Mouse (Mus musculus): Measurements from ENCODE around the gene Atp13a2.

DNA sequence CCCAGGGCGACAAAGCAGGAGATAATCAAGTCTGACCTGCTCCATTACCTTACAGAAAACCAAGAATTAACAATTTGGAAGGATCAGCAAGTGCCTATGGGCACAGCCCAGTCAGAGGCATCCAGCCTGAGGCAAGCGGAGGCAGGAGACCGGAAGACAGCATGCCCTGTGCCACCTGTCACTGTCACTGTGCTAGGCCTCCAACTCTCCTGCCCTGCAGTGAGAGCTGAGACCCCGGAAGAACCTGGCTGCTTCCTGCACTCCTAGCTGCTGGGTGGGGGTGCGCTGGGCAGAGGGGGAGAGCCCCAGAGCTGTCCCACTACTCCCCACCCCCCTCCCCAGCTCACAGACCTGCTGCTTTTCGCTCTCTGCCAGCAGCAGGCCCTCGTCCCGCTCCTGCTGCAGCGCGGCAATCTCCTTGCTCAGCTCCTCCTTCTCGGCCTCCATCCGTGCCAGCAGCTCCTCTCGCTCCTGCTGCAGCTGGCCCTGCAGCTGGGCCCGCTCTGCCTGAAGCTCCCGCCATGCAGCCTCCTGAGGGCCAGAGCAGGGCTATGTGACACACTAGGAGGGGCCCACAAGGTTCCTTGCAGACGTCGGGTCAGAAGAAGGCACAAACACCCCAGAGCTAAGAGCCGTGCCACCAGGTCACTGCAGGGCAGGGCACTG, 44.0 kb downstream of the Atp13a2 start:
- TF ChIP-seq CTCF (conservative IDR thresholded peaks at IDR 0.05; ENCODE audit: low read length) = no peak
- no peak for TF ChIP-seq NANOG (IDR thresholded peaks at IDR 0.05; ENCODE audit: borderline replicate concordance, low read length)

Measured in E14TG2a.4 (cell line).